Mouse (Mus musculus) layer of hippocampus, adult 18-20 months (tissue): Measurements from ENCODE around the gene Cda. TPM values are rescaled to one million over a fixed set of nuclear protein-coding genes. Genes with fewer than 3 reads are reported as not detected.

Experiments used
- DNase-seq, 2 experiments: peaks; one replicate each; pipeline ENCODE4 v3.0.0; 2022; ENCODE audit warnings: low spot score in 2 of 2
- long read RNA-seq: library from polyadenylated mRNA; stranded (forward); transcript quantifications from one replicate; pipeline ENCODE4 v2.0.0, GENCODE M21; 2021
- total RNA-seq, 2 experiments: library from RNA; stranded (reverse); gene quantifications; 2 replicates each; pipeline ENCODE4 v1.2.3; 2021

The Cda gene
- total RNA-seq = 1 to 10 TPM; 1.7 to 2.4 TPM
- long read RNA-seq, partial matches to known transcripts = 0 of 2 reads
- long read RNA-seq, other reads (novel, unspliced or antisense) = 0 of 2 reads

GRCm38 (mm10) chr4:138367641-138368497 lies at the start of gene Cda:
Gene Cda, minus strand, starts transcription at chr4:138367992.
- DNase-seq = no peak

- DNase-seq = no peak
These were observed 48.6 kb upstream of the Cda start for GRCm38 (mm10) chr4:138416414-138416813.

GRCm38 (mm10) chr4:138415991-138416390 lies 48.2 kb upstream of the Cda start:
- DNase-seq = peak in 1 of 2 experiments; percentile 75

DNA sequence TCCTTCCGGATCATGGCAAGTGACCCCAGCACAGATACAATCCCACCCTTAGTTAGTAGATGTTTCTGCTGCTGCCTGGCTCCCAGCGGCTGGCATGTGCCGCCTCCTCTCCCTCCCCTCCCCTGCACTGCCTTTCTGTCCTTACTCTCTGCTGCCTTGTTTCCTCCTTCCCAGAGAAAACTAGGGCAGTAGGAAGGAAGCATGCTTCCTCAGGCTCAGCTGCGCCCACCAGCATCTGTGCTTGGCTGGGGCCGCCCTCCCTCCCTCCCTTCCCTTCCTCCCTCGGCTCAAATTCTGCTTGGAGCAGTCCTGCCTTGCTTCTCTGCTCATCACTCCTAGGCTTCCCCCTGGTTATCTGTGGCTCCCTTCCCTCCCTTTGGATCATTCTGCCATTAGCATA lies 46.9 kb upstream of the Cda start:
- DNase-seq = peak in 1 of 2 experiments; percentile 67

DNA sequence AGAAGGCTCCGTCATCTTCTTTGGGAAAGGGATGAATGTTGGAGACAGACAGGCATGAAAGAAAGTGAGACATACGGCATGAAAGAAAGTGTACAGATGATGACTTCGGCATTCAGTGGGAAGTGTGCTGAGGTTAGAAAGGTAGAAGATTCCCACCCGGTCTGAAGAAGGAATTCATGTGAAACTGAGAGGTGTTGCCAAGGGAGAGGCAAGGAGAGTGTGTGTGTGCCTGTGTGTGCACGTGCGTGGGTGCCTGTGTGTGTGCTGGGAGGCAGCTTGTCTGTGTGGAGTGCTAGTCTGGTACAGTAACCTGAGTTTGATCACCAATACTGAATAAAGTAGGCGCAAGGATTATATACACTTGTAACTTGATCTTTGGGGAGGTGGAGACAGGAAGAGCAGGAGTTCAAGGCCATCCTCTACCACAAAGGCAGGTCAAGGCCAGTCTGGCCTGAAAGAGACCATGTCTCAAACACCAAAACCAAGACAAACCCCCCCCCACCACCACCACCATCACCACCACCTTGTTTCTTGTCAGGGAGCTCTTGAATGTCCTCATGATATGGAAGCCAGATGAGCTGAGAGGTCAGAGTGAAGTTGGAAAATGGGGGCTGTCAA lies 43.8 kb upstream of the Cda start:
- DNase-seq = no peak

DNA sequence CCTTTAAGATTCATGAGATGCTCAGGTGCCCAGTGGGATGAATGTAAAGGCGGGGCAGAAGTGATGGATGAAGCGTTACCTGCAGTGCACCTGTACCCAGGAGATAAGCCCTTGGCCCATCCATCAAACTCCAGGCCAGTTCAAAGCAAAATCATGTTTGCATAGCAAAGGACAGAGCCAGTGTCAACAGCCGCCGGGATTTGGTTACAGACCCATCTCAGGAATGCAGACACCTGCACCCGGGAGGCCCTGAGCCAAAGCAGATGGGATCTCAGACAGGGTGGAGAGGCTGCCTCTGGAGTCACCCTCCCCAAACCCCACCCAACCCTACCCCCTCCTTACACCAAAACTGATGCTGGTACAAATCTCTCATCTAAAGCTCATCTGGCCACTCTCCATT lies 43.2 kb upstream of the Cda start:
- no peak for DNase-seq

DNA sequence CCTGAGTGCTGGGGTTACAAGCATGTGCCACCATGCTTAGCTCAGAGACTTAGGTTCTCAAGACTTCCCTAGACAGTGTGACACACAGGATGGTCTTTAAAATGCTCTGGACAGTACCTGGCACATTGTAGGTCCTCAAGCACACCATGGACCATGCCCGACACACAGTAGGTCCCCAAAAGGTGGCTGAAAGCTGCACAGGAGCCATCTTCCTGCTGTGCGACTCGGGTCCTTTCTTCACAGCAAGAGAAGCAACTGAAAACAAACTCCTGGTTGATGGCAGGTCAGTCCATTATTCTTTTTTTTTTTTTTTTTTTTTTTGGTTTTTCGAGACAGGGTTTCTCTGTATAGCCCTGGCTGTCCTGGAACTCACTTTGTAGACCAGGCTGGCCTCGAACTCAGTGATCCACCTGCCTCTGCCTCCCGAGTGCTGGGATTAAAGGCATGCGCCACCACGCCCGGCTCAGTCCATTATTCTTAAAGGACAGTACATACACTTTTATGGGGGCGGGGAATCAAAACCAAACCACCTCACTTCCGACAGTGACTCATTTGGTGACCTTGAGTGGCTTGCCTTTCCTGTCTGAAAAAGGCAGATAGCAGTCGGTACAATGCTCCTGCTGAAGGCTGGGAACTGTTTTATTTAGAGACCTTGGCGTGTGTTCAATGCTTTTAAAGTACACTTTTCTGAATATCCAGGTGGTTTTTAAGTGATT lies 39.8 kb upstream of the Cda start:
- no peak for DNase-seq

GRCm38 (mm10) chr4:138404806-138405205 lies 37.0 kb upstream of the Cda start:
- no peak for DNase-seq

GRCm38 (mm10) chr4:138396711-138397110 lies 28.9 kb upstream of the Cda start:
- DNase-seq = no peak

DNA sequence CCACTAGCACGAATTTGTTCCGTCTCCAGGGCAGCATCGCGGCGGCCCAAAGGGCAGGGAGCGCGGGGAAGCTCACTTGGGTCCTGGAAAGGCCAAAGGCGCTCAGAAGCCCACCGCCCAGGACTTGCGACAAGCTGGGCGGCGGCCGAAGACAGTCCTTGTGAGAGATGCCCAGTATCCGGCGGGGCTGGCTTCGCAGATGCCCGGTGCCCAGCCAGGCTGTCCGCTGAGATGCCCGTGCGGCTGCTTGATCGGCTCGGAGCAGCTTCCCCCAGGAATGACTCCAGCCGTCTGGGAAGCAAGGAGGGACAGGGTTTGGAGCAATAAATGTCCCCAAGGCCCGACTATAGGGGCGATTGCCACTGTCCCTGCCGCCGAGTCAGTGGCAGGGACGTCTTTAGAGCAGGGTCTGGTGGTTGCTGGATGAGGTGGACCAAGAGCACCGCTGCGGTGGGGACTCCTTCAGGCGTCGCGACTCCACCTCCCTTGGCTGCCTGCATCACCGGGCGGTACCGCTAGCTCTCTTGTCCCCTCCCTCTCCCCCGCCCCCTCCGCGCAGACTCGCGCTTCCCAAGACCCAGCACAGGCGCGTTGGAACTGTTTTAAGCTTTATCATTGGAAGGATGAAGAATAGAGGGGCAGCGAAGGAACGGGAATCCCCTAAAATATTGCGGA lies 28.3 kb upstream of the Cda start, which contains the start of gene Fam43b:
TSS of gene Fam43b (minus strand) at position 558 of the 675 bp plus-strand sequence.
- peak; percentile 81 to 84 for DNase-seq

DNA sequence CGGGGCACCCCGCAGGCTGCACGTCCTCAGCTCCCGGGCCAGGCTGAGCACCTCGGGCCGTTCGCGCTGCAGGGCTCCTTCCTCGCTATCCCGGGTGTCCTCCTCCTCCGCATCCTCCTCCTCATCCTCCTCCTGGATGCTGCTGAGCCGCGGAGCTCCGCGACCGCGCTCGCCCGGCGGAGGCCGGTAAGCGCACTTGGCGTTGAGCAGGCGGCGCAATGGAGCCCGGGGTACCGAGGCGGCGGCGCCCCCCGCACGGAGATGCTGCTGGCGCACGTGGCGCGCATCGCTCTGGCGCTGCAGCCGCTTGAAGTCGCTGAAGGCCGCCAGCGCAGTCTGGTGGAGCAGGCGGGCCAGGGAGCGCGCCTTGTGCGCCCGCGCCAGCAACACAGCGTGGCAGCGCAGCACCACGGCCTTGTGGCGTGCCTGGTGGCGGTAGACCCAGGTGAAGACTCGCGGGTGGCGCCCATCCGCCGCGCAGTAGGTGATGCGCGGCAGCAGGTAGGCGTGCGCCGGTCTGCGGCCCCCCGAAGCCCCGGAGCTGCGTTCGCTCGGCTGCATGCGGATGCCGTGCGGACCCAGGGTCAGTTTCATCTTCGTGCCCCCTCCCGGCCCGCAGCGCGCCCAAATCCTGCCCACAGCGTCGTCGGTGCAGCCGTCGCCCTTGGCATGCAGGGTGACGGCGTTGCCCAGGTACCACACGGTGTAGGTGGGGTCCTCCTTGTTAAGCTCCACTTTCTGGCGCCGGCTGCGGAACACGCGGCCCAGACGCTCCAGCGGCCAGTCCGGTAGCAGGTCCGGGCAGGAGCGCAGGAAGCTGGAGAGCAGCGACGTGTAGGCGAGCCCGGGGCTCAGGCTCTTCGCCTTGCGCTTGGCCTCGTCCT lies 27.5 kb upstream of the Cda start:
- DNase-seq = peak; percentile 58 to 72

DNA sequence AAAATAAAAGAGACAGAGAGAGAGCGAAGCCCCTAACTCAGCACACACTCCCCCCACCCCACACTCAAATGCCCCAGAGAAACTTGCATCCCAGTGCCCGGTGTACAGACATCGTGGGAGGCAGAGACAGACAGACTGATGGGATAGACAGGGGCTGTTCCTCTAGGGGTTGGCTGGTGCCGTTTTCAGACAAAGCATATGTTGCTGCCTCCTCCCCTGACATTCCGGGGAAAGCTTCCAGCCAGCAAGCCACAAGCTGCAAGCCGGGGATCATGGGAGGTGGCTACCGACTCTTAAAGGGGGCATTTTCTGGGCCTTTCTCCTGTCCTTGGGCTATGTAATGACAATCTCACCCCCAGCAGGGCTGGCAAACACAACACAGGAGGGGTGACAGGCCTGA lies 25.9 kb upstream of the Cda start:
- peak in 1 of 2 experiments; percentile 55 for DNase-seq

GRCm38 (mm10) chr4:138383789-138384188 lies 16.0 kb upstream of the Cda start:
- no peak for DNase-seq

DNA sequence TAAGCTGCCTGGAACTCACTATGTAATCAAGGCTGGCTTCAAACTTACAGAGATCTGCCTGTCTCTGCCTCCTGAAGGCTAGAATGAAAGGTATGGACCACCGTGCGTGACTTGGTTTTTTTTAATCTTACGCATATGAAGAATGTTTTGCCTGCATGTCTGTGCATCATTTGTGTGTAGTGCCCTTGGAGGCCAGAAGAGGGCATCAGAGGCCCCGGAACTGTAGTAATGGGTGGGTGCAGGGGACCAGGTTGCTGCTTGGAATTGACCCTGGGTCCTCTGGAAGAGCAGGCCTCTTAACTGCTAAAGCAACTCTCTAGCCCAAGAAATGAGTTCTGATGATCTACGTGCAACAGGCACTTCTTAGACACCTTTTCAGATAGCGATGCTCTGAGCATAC lies 14.7 kb upstream of the Cda start:
- no peak for DNase-seq

DNA sequence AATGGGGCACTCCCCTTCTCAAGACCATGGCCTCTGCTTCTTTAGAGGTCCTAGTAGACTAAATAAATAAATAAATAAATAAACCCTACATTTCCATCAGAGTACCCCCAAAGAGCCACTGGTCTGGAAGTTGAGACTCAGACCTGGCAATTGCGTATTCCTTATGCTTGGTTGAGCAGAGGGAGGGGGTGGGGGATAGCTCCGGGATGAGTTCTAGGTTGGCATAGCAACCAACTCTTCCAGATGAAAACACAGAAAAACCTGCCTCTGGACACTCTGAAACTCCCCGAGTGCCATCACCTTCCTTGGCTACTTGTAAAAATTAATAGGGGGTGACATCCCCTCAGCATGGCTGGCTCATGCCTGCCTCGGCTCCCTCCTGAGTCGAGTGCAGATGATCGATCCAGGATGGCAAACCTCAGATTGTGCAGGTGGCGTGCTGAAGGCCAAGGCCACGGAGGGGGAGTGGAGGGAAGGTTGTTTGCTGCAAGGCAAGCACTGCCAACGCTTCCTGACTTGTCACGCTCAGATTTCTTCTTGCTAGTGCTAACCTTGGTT lies 12.4 kb upstream of the Cda start:
- no peak for DNase-seq

GRCm38 (mm10) chr4:138379091-138379840 lies 11.5 kb upstream of the Cda start:
- DNase-seq = peak in 1 of 2 experiments; percentile 77

DNA sequence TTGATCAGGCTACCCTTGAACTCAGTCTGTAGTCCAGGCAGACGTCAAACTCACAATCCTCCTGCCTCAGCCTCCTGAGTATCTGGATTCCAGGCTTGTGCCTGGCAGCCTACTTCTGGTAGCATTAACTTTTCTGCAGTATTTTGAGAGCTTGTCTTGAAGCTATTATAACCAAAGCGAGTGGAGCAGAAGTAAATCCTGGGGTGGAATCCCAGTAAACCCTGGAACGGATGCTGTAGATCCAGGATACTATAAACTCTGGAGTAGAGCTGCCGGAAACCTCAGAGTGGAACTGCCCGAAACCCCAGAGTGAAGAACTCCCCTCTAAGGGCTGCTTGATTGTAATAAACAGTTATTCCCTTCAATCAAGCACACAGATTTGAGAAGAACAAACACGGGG lies 9.7 kb upstream of the Cda start:
- peak in 1 of 2 experiments; percentile 52 for DNase-seq

DNA sequence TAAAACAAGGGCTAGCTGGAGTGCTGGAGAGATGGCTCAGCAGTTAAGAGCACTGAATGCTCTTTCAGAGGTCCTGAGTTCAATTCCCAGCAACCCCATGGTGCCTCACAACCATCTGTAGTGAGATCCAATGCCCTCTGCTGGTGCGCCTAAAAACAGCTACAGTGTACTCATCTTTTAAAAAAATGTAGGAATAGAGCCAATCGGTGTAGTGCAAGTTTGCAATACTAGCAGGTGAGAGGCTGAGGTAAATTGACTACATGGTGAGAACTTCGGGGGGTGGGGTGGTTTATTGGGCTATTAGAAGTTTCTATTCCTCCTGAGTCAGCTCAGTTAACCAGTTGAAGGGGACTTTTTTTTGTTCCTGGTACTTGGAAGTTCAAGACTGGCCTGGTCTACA lies 7.3 kb upstream of the Cda start:
- no peak for DNase-seq

- DNase-seq = no peak
These were observed 3.3 kb upstream of the Cda start for GRCm38 (mm10) chr4:138370996-138371516.
